Mouse (Mus musculus): ENCODE results near the gene Hddc2. TPM values are rescaled to one million over a fixed set of nuclear protein-coding genes. Genes with fewer than 3 reads are reported as not detected.

The Hddc2 gene
- 78.3 and 78.5 TPM in 2 replicates for polyA plus RNA-seq (2015; fragmentation: Nextera tagmentation; extraction: Ambion mirVana)

DNA sequence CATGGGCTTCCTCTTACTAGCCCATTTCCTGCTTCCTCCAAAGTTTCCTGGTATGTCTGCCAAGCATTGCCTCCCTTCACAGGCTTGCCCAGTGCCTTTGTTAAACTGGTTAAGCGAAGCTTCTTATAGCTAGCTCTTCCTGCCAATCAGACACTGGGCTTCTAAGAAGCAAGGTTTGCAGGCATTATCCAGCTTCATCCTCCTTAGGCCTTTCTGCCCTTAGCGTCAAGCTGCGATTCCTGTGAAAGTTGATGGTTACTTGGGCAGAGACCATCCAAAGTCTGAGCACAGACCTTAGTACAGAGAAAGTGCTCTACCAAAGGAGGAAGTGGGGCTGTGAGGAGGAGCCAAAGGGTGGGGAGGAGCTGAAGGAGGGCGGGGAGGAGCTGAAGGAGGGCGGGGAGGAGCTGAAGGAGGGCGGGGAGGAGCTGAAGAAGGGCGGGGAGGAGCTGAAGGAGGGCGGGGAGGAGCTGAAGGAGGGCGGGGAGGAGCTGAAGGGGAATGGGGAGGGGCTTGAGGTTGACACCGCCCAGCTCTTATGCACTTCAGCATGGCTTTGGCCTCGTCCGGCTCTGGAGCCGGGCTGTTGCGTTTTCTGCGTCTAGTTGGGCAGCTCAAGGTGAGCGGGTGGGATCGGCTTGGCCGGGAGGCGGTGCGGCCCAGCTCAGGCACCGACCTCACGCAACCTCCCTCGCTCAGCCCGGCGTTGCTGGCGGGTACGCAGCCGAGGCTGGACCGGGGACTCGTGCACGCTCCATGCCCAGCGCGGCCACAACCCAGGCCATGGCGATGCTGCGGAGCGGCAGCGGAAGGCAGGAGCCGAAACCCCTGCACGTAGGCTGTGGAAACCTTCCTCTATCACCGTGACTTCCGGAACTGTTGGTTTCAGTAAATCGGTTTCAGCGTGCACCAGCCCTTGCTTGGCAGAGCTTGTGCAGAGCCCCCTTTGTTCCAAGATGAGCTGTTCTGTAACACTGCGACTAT lies at the start of gene Hddc2:
Gene Hddc2, plus strand, starts transcription at position 519 of the 984 bp plus-strand sequence.
- peak; percentile 84 for DNase-seq (ENCODE audit: low spot score)

DNA sequence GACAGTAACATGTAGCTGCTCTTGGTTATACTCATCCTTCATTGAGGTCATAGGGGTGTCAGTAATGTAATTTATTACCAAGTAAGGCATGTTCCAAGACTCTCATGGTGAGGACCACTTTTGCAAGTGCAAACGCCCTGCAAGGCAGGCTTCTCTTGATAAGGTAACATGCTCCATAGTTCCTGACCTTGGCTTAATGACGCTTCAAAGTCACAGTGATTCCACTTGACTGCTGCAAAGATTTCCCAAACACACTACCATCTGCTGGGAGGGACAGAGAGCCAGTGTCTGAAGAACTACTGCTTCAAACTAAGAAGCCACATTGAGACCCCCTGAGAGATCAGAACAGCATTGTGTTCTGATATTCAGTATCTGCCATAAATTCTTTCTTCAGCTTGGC lies 40.4 kb upstream of the Hddc2 start:
- no peak for DNase-seq (ENCODE audit: low spot score)

DNA sequence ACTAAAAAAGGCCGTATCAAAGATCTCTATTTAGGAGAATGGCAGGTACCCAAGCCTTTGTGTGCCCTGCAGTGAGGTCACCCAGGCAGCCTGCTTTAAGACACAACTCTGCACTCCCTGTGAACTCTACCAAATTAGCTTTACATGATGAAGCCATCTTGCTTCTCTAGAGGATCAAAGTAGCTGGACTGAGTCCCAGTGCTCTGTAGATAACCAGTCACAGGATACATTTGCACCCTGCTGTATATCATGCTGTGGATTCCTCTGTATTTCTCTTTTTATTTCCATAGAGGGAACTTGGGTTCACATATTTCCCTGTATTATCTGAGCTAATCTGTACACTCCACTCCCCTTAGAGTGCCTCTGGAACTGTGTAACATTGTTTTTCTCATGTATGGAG lies 40.0 kb upstream of the Hddc2 start:
- DNase-seq (ENCODE audit: low spot score), result no peak

DNA sequence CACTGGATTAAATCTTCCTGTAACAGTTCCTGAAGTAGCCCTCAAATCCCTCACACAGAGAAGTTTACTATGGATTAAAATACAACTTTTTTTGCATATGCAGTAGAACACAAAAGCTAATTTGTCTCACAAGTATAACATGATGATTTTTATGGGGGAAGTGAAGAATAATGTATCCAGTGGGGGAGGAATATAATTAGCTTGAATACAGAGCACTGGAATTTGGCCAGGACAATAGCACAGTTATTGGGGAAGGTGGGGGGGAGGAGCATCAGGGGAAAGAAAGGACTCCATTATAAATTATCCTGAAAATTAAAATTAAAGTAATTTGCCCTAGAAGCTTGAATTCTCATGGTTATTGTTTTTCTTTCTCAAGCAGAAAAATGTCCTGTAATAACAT lies 25.4 kb upstream of the Hddc2 start:
- no peak for DNase-seq (ENCODE audit: low spot score)

DNA sequence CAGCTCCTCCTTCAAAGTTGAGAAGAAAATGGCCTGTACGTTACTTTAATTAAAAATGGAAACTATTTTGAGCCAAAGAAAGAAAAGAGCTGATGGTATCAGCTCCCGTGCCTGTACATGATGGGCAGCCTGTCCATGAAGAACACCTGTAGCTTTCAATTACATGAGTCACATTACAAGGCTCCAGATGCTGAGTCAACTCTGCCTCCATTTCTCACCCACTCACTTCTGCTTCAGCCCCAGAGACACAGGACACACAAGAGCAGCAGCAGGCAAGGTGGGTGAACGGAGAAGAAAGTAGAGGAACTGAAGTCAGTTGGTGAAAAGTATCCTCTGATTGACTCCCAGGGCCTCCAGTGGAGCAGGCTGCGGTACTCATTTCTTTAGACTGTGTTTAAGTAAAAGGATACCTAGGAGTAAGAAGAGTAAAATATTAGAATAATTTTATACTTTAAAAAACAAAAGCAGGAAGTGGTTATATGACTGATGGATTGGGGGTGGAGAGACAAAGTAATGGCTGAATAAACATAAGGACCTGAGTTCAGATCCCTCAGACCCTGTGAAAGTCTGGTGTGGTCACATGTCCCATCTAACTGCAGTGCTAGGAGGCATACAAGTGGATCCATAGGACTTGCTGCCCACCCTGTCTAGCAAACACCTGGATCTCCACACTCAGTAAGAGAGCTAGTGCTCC lies 24.3 kb upstream of the Hddc2 start:
- DNase-seq (ENCODE audit: low spot score), result no peak

DNA sequence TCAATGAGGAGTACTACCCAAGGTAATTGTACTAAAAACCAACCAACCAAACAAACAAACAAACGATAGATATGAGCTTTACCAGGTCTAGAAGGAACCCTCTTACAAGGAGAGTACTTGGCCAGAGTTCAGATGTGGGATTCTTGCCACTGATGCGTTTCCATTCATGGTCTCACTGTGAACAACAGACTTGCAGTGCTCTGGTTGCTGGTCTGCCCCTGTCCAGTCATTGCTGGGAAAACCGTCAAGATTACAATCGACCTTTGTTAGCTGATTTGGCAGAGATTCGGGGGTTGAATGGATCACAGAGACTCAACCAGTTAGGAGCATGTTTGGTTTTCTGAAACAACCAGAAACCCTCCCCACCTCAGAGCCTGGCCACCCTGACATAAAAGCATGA lies 17.5 kb upstream of the Hddc2 start:
- no peak for DNase-seq (ENCODE audit: low spot score)

DNA sequence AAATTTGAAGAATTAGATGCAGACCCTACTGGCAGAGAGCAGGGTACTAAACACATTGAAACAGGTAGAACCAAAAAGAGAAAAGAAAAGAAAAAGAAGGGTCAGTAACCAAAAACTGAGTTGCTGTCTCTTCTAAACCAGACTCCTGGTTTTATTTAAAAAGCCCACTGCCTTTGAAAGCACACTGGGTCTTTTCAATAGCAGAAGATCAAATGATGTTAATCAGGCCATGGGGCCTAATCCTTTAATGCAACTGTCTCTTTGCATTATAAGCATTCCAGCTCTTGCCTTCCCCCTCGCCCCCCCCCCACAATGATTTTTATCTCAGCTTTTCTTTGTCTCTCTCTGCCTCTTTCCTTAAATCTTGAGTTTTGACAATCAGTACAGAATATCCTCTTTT lies 16.7 kb upstream of the Hddc2 start:
- no peak for DNase-seq (ENCODE audit: low spot score)

DNA sequence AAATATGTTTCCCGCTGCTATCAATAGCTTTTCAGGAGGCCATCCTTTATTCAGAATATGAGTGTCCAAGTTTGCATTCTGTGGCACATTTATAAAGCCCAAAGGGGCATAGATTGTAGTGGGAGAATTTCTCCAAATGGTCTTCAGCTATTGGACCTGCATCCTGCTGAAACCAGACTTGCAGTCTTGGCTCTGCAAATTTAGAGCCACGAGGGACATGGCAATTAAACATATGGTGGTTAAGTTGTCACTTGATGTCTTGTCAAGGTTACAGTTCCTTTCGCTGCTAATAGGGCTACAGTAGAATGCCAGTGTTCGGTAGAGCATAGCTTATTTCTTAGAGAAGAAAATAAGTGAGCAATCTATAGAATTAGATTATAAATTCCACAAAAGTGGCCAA lies 16.1 kb upstream of the Hddc2 start:
- DNase-seq (ENCODE audit: low spot score), result no peak

DNA sequence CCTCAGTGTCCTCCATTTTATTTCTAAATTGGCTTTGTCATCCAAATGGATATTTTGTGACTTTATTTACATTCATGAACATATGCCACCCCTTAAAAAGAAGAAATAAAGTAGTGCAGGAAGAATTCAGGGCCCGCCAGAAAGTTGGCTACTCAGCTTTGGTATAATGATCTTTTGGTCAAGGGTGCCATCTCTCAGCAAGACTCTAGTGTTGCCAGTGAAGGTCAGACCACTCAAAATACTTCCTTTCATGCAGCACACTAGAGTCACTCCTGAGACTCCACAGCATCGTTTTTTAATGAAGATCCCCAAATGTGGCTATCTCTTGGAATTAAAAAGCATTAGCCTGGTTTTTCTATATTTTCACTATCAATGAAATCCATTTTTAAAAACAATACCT lies 14.9 kb upstream of the Hddc2 start:
- DNase-seq (ENCODE audit: low spot score), result no peak

DNA sequence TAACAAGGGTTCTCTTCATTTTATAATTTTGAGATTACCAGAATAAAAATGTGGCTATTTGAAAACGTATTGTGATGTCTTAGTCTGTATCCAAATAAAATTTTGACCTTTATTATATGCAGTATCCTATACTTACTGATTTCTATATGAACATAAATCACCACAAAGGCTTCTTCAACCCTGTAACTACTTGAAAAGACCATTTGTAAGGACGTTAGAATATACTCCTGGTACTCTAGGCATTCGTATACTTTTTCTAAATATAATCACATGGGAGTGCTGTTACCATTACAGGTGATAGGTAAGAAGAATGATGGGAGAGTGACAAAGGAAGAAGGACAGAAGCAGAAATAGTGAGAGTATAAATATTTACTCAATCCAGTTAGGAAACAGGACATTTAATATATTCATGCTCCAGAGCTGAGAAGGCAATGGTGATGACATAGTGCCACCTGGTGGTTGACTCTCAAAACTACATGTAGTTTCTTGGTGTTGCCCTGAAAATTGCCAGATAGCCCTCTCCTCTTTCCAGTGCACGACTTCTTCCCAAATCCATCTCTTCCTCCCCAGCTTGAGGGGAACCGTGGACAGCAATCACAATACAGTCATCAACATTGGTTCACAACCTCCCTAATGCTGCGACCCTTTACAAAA lies 14.1 kb upstream of the Hddc2 start:
- peak; percentile 28 for DNase-seq (ENCODE audit: low spot score)

DNA sequence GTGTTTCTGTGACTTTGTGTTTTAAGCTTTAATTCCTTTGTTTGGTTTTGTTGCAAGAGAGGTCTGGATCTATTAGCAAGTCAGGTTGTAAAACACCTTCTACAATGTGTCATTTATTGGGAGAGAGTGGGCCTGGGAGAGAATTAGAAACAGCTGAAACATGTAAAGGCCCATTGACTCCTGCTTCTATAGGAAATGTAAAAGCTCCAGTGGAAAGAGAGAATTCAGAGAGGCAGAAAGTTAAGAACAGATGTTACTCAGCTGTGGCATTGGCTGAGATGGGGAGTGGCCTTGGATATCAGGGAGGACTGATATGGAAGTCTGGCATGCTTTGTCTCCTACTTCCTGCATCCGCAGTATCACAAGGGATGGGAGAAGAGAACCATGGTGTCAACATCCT lies 12.9 kb upstream of the Hddc2 start:
- no peak for DNase-seq (ENCODE audit: low spot score)

DNA sequence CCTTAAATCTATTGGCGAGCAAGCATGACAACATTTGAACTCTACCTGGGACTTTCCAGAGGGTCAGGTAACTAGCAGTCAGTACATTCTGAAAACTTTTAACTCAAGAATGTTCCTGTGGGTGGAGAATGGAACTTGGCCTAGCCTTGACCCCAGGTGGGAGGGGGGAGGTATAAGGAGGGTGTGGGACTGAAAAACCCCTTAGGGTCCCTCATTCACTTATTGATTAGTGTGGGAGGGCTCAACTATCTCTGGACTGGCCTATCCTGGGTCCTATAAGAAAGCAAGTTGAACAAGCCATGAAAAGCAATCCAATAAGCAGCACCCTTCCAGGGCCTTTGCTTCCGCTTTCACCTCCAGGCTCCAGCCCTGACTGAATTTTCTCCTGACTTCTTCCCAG lies 9.7 kb upstream of the Hddc2 start:
- no peak for DNase-seq (ENCODE audit: low spot score)

DNA sequence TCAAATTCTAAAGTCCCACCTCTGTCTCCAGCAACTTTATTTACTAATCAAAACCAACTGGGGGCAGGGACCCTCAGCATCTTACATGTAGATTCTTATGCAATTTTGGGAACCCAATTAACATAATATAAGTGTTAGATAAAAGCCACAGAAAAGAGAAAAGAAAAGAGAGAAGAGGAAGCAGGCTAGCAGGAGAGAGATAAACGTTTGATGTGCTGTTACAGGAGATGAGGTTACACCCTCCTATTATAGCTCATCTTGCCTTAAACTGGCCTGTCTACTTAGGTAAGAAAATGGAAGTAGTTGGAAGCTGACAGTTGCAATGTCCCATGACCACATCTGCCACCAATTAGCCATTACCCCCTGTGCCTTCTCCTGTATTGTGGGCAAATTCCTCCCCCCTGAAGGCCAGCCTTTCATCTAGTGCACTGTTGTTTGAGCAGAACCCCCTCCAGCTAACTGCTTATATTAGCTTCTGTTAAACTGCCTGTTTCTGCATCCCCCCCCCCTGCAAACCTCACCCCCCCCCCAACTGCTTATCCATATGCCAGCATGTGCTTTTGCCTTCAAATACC lies 6.1 kb upstream of the Hddc2 start:
- DNase-seq (ENCODE audit: low spot score), result no peak

DNA sequence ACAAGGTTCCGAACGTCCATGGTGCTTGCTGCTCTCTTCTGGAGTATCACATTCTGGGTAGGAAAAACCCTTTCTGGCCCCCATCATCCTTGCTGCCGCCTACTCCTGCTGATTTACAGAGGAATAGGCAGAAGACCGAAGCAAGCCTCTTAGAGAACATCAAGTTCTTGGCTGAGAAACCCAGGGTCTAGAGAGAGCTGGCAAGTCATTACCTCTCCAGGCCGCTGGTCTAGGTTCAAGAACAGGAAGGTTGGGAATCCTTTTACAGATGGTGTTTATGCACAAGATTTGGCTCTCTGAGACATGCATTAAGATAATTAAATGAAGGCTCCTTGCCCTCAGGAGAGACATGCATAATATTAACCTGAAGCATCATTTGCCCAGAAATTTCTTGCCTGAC lies 5.3 kb downstream of the Hddc2 start:
- DNase-seq (ENCODE audit: low spot score), result no peak

DNA sequence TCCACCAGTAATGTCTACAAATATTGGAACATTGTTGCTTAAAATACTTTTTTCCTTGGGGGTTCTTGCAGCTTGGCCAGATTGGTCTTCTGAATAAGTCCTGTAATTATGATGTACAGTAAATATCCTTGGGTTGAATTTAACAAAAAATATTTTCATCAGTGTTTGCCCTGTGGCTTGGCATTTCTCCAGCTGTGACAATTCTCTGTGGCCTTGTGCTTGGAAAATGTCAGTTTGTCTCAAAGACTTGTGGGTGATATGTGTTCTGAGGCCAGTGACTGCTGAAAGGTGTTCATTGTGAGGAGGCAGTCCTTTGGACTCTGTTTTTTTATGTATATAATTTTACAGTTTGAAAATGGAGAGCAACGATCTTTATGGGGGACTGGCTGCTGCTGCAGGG lies 16.3 kb downstream of the Hddc2 start:
- DNase-seq (ENCODE audit: low spot score), result no peak

DNA sequence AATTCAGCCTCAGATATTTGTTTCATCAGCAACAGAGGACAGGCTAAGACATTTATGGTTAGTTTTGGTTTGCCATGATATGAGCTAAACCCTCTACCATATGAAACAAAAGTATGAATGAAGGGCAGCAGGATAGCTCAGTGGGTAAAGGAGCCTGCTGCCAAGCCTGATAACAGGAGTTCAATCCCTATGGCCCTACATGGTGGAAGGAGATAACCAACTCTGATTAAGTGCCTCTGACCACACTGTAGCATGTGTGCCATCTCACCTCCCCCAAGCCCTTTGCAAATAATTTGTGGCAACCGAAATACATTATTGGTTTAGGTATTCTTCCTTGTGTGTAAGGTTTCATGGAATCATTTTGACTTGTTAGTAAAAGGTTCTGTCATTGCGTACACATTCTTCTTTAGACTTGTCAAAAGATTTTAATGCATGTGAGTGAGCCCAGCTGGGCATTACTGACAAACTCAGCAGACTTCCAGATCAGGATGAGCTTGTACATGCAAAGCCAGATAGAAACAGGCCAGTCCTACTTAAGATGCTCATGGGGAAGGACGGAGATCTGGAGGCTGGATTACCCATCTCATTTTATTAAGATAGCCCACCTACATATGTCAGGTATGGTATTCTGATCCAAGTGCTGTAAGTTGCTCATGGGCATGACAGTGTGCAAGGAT lies 17.2 kb downstream of the Hddc2 start:
- DNase-seq (ENCODE audit: low spot score), result no peak

DNA sequence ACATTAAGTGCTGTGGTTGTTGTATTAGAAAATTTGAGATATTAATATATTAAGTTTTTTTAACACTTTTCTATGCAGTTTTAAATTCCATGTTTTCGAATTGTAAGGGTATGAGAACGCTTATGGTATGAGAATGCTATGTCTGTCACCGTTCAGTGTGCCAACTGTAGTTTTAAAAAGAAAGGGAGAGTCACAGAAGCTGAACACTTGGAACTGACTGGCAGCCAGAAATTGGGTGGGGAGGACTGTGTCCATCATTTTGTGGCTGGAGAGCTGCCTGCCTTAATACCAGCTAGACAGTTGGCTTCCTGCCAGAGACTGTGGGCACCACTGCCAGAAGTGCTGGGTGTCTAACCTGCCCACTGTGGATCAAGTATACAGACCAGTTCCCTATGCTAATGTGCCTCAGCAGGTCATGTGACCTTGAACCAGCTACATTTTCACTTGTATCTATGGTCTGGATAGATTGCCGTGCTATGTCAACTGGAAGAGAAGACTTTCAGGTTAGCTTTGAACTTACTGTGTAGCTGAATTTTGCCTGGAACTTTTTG lies 18.1 kb downstream of the Hddc2 start:
- no peak for DNase-seq (ENCODE audit: low spot score)

DNA sequence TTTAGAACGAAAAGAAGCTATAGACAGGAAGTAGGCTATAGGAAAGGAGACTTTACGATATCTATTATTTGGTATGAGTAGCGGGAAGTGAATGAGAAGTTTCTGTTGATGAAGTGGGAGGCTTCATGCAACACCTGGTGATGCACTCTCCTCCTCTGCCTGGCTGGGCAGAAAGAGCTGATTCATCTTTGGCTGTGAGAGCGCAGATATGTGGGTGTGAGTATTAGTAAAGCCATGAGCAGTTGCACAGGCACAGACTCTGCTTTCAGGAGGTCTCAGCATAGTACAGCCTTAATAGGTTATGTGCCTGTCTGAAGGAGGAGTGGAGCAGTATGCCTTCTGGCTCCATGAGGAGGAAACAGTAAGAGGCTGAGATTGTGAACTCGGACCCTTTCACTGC lies 23.2 kb downstream of the Hddc2 start:
- no peak for DNase-seq (ENCODE audit: low spot score)

DNA sequence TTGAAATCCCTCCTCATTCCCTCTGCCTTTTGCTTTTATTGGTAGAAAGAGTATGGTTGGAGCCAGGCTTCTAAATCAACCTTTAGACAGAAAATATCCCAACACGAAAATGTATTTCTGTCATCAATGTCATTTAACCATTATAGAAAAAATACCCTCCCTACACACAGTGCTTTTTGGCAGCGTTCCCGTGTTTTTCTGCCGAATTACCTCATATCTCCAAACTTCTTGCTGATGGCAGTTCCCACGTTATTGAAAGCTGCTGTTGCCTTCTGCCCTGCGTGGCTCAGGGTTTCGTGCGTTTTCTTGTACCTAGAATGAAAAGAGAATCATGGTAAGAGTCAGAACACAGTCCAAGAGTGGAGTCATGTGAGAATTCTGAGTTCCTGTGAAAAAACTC lies 33.2 kb downstream of the Hddc2 start:
- no peak for DNase-seq (ENCODE audit: low spot score)

DNA sequence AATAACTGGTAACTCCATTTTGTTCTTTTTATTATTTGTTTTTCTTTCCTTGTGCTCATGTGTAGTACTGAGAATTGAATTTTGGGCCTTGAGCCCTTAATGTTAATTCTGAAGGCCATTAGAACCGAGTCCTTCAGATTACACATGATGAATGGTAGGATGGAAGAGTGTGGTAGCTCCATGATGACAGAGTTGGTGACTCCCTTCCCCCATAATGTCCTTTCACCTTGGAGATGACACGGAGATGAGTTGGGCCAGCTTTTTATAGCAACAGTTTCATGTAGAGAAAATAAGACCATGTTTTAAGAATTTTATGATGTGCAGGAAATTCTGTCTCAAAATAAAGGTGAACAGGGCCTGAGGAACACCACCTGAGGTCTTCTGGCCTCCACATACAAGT lies 37.9 kb downstream of the Hddc2 start:
- DNase-seq (ENCODE audit: low spot score), result no peak
